Comparison of ENCODE assay signal across 8 mouse cellular contexts in the genomic region with DNA sequence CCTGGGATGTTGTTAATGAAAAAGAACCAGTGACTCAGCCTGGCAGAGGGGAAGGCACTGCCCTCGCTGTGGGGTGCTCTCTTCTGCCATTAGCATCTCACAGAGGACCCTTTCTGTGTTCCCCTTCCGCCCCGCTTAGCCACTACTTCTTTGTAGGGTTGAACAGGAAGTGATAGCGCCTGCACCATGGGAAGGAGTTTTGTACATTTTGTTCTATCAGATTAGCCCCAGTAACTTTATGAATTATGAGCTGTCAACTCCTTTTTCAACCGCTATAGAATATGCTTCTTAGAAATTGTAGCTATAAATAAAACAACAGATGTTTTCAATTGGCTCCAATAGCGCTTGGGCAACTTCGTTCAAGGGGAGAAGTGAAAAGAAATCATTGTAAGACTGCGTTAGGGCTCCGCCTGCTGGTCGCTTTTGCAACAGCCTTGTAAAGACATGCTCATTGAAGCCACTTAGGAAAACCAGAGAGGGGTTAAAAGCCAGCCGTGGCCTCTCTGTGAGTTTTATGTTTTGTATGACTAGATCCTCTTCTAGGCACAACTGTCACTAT. TPM values are rescaled to one million over a fixed set of nuclear protein-coding genes. Genes with fewer than 3 reads are reported as not detected.
DNase-seq lines count a peak whose midpoint lies in the region; ATAC-seq and TF ChIP-seq lines count a peak whose summit lies in the region.

No protein-coding gene starts in this region.

- TF ChIP-seq CTCF in CH12.LX (conservative IDR thresholded peaks at IDR 0.05 in 1 of 2, IDR thresholded peaks at IDR 0.05 in 1 of 2; ENCODE audit: low read depth in 2 of 2, low read length in 2 of 2): peak; percentile 88 to 91
- TF ChIP-seq CTCF in kidney, postnatal 0 days (IDR thresholded peaks at IDR 0.05; ENCODE audit: low read depth): peak; percentile 90
- peak; percentile 86 for TF ChIP-seq CTCF in liver, embryonic 14.5 days (IDR thresholded peaks at IDR 0.05; ENCODE audit: low read depth)

- peak overlapping the region; percentile 54 for H3K4me2 ChIP-seq in CH12.LX (ENCODE audit: insufficient read depth, low read depth, poor library complexity, severe bottlenecking)
- peak overlapping the region; percentile 67 for H3K4me2 ChIP-seq in heart, embryonic 13.5 days
- H3K4me2 ChIP-seq in kidney, postnatal 0 days (ENCODE audit: low read length): peak overlapping the region; percentile 18
- H3K4me2 ChIP-seq in liver, embryonic 14.5 days (ENCODE audit: low read depth): peak overlapping the region; percentile 45
- H3K4me2 ChIP-seq in neural tube, embryonic 12.5 days (replicated peaks): peak overlapping the region; percentile 43

- TF ChIP-seq EP300 in CH12.LX (IDR thresholded peaks at IDR 0.05; ENCODE audit: low read length): no peak
- no peak for TF ChIP-seq EP300 in liver, embryonic 14.5 days (IDR thresholded peaks at IDR 0.05; ENCODE audit: low read depth)

- H3K4me1 ChIP-seq in CH12.LX (ENCODE audit: control insufficient read depth in 1 of 2, insufficient read depth in 2 of 2): peaks cover 0 to 23% of the 10 kb centered on the region in 2 experiments; a peak in 2 of 4 replicates
- peaks cover 24% of the 10 kb centered on the region for H3K4me1 ChIP-seq in brown adipose tissue, adult 24 weeks (ENCODE audit: control insufficient read depth, insufficient read depth, insufficient read length, low read length)
- H3K4me1 ChIP-seq in heart, embryonic 13.5 days: peaks cover 36% of the 10 kb centered on the region
- H3K4me1 ChIP-seq in kidney, postnatal 0 days (replicated peaks; ENCODE audit: insufficient read depth, low read length): 0 out of 2 replicates have a peak, but pooled peaks cover 16% of the 10 kb centered on the region
- peaks cover 3 to 4% of the 10 kb centered on the region in 2 experiments; a peak in 3 of 4 replicates for H3K4me1 ChIP-seq in liver, embryonic 14.5 days (replicated peaks; ENCODE audit: control insufficient read depth in 2 of 2, insufficient read depth in 2 of 2, low read length in 1 of 2)
- peaks cover 8% of the 10 kb centered on the region; the same call in 1 of the 2 replicates for H3K4me1 ChIP-seq in neural tube, embryonic 12.5 days

- no peaks in the 10 kb centered on the region for H3K9me3 ChIP-seq in CH12.LX (replicated peaks; ENCODE audit: low read length)
- H3K9me3 ChIP-seq in heart, embryonic 13.5 days: no peaks in the 10 kb centered on the region
- H3K9me3 ChIP-seq in kidney, postnatal 0 days (replicated peaks; ENCODE audit: low read length): no peaks in the 10 kb centered on the region
- H3K9me3 ChIP-seq in liver, embryonic 14.5 days (ENCODE audit: control insufficient read depth, low read length): no peaks in the 10 kb centered on the region
- H3K9me3 ChIP-seq in neural tube, embryonic 12.5 days: no peaks in the 10 kb centered on the region

- ATAC-seq in erythroid progenitor cell, adult 5-6 weeks (replicated peaks; ENCODE audit: low FRiP score, poor library complexity, severe bottlenecking): peak; percentile 79
- no peak for ATAC-seq in heart, embryonic 13.5 days (ENCODE audit: extremely low read depth, insufficient number of reproducible peaks, low FRiP score, low TSS enrichment)
- ATAC-seq in kidney, postnatal 0 days (replicated peaks; ENCODE audit: low FRiP score, low read depth): peak; percentile 70
- ATAC-seq in liver, embryonic 14.5 days (ENCODE audit: insufficient read depth): peak; percentile 49; the same call in 1 of the 2 replicates
- ATAC-seq in neural tube, embryonic 12.5 days (ENCODE audit: low FRiP score, low read depth): peak; percentile 56

- in situ Hi-C loops in CH12.LX (cut with MboI; ENCODE audit: low pct_ligation_motif_present, low pct_unique_long_range_greater_than_20kb, low sequenced_read_pairs): loop anchor here (25.0 kb wide), 1 partner anchor 832 kb away; no protein-coding TSS in a partner anchor

- dilution Hi-C loops in CH12.LX (cut with MboI; ENCODE audit: extremely low pct_ligation_motif_present, extremely low pct_unique_long_range_greater_than_20kb, low sequenced_read_pairs): no loop called here

- no peaks in the 10 kb centered on the region; the same call in 1 of the 2 replicates for H3K79me2 ChIP-seq in CH12.LX (replicated peaks; ENCODE audit: control insufficient read depth, extremely low read depth, insufficient read depth, poor library complexity, severe bottlenecking)

- peak overlapping the region in 2 of 3 experiments; percentile 5 to 17 for H3K4me3 ChIP-seq in CH12.LX (replicated peaks in 1 of 3; ENCODE audit: low read depth in 2 of 3, low read length in 2 of 3, poor library complexity in 1 of 3)
- no peak overlapping the region for H3K4me3 ChIP-seq in brown adipose tissue, adult 24 weeks (ENCODE audit: insufficient read depth, low read depth, low read length)
- H3K4me3 ChIP-seq in heart, embryonic 13.5 days: peak overlapping the region; percentile 38
- no peak overlapping the region for H3K4me3 ChIP-seq in kidney, postnatal 0 days (replicated peaks; ENCODE audit: low read depth, low read length)
- H3K4me3 ChIP-seq in liver, embryonic 14.5 days (ENCODE audit: insufficient read depth in 1 of 2, low read depth in 2 of 2, low read length in 2 of 2): peak overlapping the region; percentile 0 to 28; a peak in 2 of 4 replicates
- H3K4me3 ChIP-seq in neural tube, embryonic 12.5 days: no peak overlapping the region

- no peak for TF ChIP-seq POLR2A in CH12.LX (IDR thresholded peaks at IDR 0.05; ENCODE audit: low read depth, low read length)

- DNase-seq in CH12.LX (ENCODE audit: extremely low read depth): peak; percentile 85
- DNase-seq in kidney, postnatal 0 days (ENCODE audit: low spot score): peak; percentile 96
- DNase-seq in liver, embryonic 14.5 days (ENCODE audit: low read depth in 3 of 3, low spot score in 3 of 3): peak; percentile 49 to 67 (median 62)
- peak; percentile 80 for DNase-seq in telencephalon, adult 2 months (ENCODE audit: low read depth, low spot score)

- peak overlapping the region; percentile 10; the same call in 1 of the 2 replicates for H3K9ac ChIP-seq in CH12.LX (ENCODE audit: insufficient read depth, low read depth)
- H3K9ac ChIP-seq in heart, embryonic 13.5 days: 0 out of 2 replicates have a peak overlapping the region, but pooled peaks have one; percentile 25
- H3K9ac ChIP-seq in kidney, postnatal 0 days (ENCODE audit: low read depth, low read length): no peak overlapping the region
- no peak overlapping the region for H3K9ac ChIP-seq in liver, embryonic 14.5 days (replicated peaks)
- H3K9ac ChIP-seq in neural tube, embryonic 12.5 days: no peak overlapping the region

- peaks cover 0 to 37% of the 10 kb centered on the region in 2 experiments for H3K36me3 ChIP-seq in CH12.LX (replicated peaks in 1 of 2; ENCODE audit: control insufficient read depth in 1 of 2, insufficient read depth in 1 of 2, low read length in 1 of 2)
- H3K36me3 ChIP-seq in heart, embryonic 13.5 days: no peaks in the 10 kb centered on the region
- H3K36me3 ChIP-seq in kidney, postnatal 0 days (ENCODE audit: insufficient read depth, low read length): no peaks in the 10 kb centered on the region
- H3K36me3 ChIP-seq in liver, embryonic 14.5 days (replicated peaks; ENCODE audit: control insufficient read depth, insufficient read depth, low read depth): no peaks in the 10 kb centered on the region
- H3K36me3 ChIP-seq in neural tube, embryonic 12.5 days: no peaks in the 10 kb centered on the region

- no peaks in the 10 kb centered on the region for H3K27me3 ChIP-seq in CH12.LX (replicated peaks)
- no peaks in the 10 kb centered on the region for H3K27me3 ChIP-seq in heart, embryonic 13.5 days (replicated peaks)
- no peaks in the 10 kb centered on the region for H3K27me3 ChIP-seq in kidney, postnatal 0 days (ENCODE audit: insufficient read depth, low read length)
- H3K27me3 ChIP-seq in liver, embryonic 14.5 days (ENCODE audit: control insufficient read depth, insufficient read depth, low read length): no peaks in the 10 kb centered on the region
- H3K27me3 ChIP-seq in neural tube, embryonic 12.5 days (replicated peaks): no peaks in the 10 kb centered on the region

- peak; percentile 83 for TF ChIP-seq RAD21 in CH12.LX (IDR thresholded peaks at IDR 0.05; ENCODE audit: low read depth, low read length)

- 6% methylated on average over 11 of the region's 11 CpGs for WGBS in heart, embryonic 13.5 days
- 8% methylated on average over 11 of the region's 11 CpGs for WGBS in kidney, postnatal 0 days
- WGBS in liver, embryonic 14.5 days (ENCODE audit: insufficient replicate concordance): 6% methylated on average over 11 of the region's 11 CpGs
- WGBS in neural tube, embryonic 12.5 days: 4% methylated on average over 11 of the region's 11 CpGs

- H3K27ac ChIP-seq in CH12.LX (ENCODE audit: insufficient read depth, low read depth): no peak overlapping the region
- peak overlapping the region; percentile 57 for H3K27ac ChIP-seq in brown adipose tissue, adult 24 weeks (replicated peaks; ENCODE audit: low read depth, low read length)
- H3K27ac ChIP-seq in heart, embryonic 13.5 days (replicated peaks): peak overlapping the region; percentile 33
- peak overlapping the region; percentile 61 for H3K27ac ChIP-seq in kidney, postnatal 0 days
- H3K27ac ChIP-seq in liver, embryonic 14.5 days: no peak overlapping the region
- H3K27ac ChIP-seq in neural tube, embryonic 12.5 days: no peak overlapping the region

TF ChIP-seq in CH12.LX, 34 proteins besides CTCF, POLR2A, EP300 and RAD21 (continues in another document):
- no peak for TF ChIP-seq MYC (IDR thresholded peaks at IDR 0.05; ENCODE audit: low read depth, low read length)
- TF ChIP-seq RCOR1 (conservative IDR thresholded peaks at IDR 0.05; ENCODE audit: low read depth, low read length): no peak
- TF ChIP-seq ZNF384 (IDR thresholded peaks at IDR 0.05; ENCODE audit: low read depth, low read length): no peak
- TF ChIP-seq CHD2 (IDR thresholded peaks at IDR 0.05; ENCODE audit: low read length): no peak
- no peak for TF ChIP-seq PAX5 (IDR thresholded peaks at IDR 0.05; ENCODE audit: low read length)
- no peak for TF ChIP-seq UBTF (IDR thresholded peaks at IDR 0.05; ENCODE audit: low read depth, low read length)
- no peak; the same call in 1 of the 2 replicates for TF ChIP-seq HCFC1 (IDR thresholded peaks at IDR 0.05; ENCODE audit: low read depth, low read length)

RNA-seq across cellular contexts. Expression of gene Pik3r1, which starts 48.6 kb away (rescaled TPM):
- total RNA-seq in CH12.LX (2012; rRNA removed): 17.0 and 17.5 TPM in 2 replicates
- total RNA-seq in CH12.LX (2014; rRNA removed): 20.2 and 21.0 TPM in 2 replicates
- polyA plus RNA-seq in CH12.LX (2012; ENCODE audit: insufficient read length, low read depth): 19.3 and 20.9 TPM in 2 replicates
- polyA plus RNA-seq in brown adipose tissue, adult 24 weeks (2012; ENCODE audit: insufficient read depth, insufficient read length, missing spikeins): 52.1 and 81.4 TPM in 2 replicates
- total RNA-seq in erythroid progenitor cell, adult 5-6 weeks (2015; ENCODE audit: low replicate concordance): 119 and 126 TPM in 2 replicates
- total RNA-seq in erythroid progenitor cell, adult 5-6 weeks (2017; ENCODE audit: low replicate concordance): 173 and 241 TPM in 2 replicates
- 13.3 and 15.5 TPM in 2 replicates for polyA plus RNA-seq in heart, embryonic 13.5 days (2015; fragmentation: Nextera tagmentation; extraction: Ambion mirVana)
- 30.3 and 35.8 TPM in 2 replicates for polyA plus RNA-seq in kidney, postnatal 0 days (2015; fragmentation: Nextera tagmentation; extraction: Ambion mirVana)
- polyA plus RNA-seq in liver, embryonic 14.5 days (2012; rRNA removed): 6.6 and 10.3 TPM in 2 replicates
- polyA plus RNA-seq in liver, embryonic 14.5 days (2014; fragmentation: Nextera tagmentation; extraction: Ambion mirVana): 23.7 and 25.5 TPM in 2 replicates
- polyA plus RNA-seq in neural tube, embryonic 12.5 days (2016; fragmentation: Nextera tagmentation; extraction: Ambion mirVana): 36.9 and 40.5 TPM in 2 replicates

Comparison
In these comparisons a context has a peak if more than half of its experiments do, and no peak if none do; other contexts are left out.
1. H3K27ac ChIP-seq: peak in brown adipose tissue, adult 24 weeks (single experiment), heart, embryonic 13.5 days (single experiment) and kidney, postnatal 0 days (single experiment); none in CH12.LX (single experiment), liver, embryonic 14.5 days (single experiment) and neural tube, embryonic 12.5 days (single experiment).
2. H3K4me3 ChIP-seq: peak in CH12.LX (2 of 3), heart, embryonic 13.5 days (single experiment) and liver, embryonic 14.5 days (2 of 2); none in brown adipose tissue, adult 24 weeks (single experiment), kidney, postnatal 0 days (single experiment) and neural tube, embryonic 12.5 days (single experiment).
3. H3K9ac ChIP-seq: peak in CH12.LX (single experiment) and heart, embryonic 13.5 days (single experiment); none in kidney, postnatal 0 days (single experiment), liver, embryonic 14.5 days (single experiment) and neural tube, embryonic 12.5 days (single experiment).
4. Peak in every context shown above with its lines, with median percentiles within 50 percentile points of each other: DNase-seq, H3K4me2 ChIP-seq and CTCF ChIP-seq.